Mouse (Mus musculus) bone marrow, adult 2 months (tissue): ENCODE measurements around the gene Fndc8.

Experiments used
- CTCF ChIP-seq: fragments of 200-500 bp; IDR thresholded peaks from 2 replicates; pipeline ENCODE4 v1.5.1; 2011; ENCODE audit warnings: low read length, control low read depth; ENCODE audit not compliant: control insufficient read depth, insufficient read depth
- POLR2A ChIP-seq: fragments of 200-500 bp; IDR thresholded peaks from 2 replicates; pipeline ENCODE4 v1.6.1; 2011; ENCODE audit warnings: low read depth, mild to moderate bottlenecking, control low read depth, low read length, borderline replicate concordance; ENCODE audit not compliant: control insufficient read depth

- no peak for TF ChIP-seq CTCF
- TF ChIP-seq POLR2A: no peak
Observed at GRCm38 (mm10) chr11:82891936-82892335, at the start of gene Fndc8.
